Mouse (Mus musculus) MEL (cell line): ENCODE results near the gene Gal3st3.

Experiments
- CHD1 ChIP-seq: IDR thresholded peaks from 2 replicates; pipeline ENCODE4 v1.6.1; 2012; ENCODE audit warnings: low read depth, mild to moderate bottlenecking, inconsistent platforms, low read length, improper control_type of control experiment
- CHD2 ChIP-seq: IDR thresholded peaks from 2 replicates; pipeline ENCODE4 v1.6.1; 2011; ENCODE audit warnings: low read length, improper control_type of control experiment
- CTCF ChIP-seq, 3 experiments: IDR thresholded peaks in 2 of 3; conservative IDR thresholded peaks in 1 of 3; 2 replicates each; pipeline ENCODE4 v1.5.1; 2011 to 2012; ENCODE audit warnings: low read length in 3 of 3, low read depth in 2 of 3, mild to moderate bottlenecking in 2 of 3, improper control_type of control experiment in 1 of 3, inconsistent platforms in 1 of 3, mixed read lengths in 1 of 3, moderate library complexity in 1 of 3; ENCODE audit not compliant: control insufficient read depth in 1 of 3, insufficient read depth in 1 of 3, poor library complexity in 1 of 3, severe bottlenecking in 1 of 3
- E2F4 ChIP-seq: IDR thresholded peaks from 2 replicates; pipeline ENCODE4 v1.6.1; 2011; ENCODE audit warnings: low read depth, low read length, improper control_type of control experiment, borderline replicate concordance
- MYC ChIP-seq: IDR thresholded peaks from 2 replicates; pipeline ENCODE4 v1.6.1; 2011; ENCODE audit warnings: low read depth, mild to moderate bottlenecking, low read length, improper control_type of control experiment, moderate library complexity
- NELFE ChIP-seq: IDR thresholded peaks from 2 replicates; pipeline ENCODE4 v1.6.1; 2011; ENCODE audit warnings: low read depth, low read length, improper control_type of control experiment
- POLR2A ChIP-seq, 2 experiments: IDR thresholded peaks; 2 replicates each; pipeline ENCODE4 v1.6.1; 2011 to 2012; ENCODE audit warnings: low read length in 2 of 2, mild to moderate bottlenecking in 2 of 2, control low read depth in 1 of 2, improper control_type of control experiment in 1 of 2, low read depth in 1 of 2, moderate library complexity in 1 of 2; ENCODE audit not compliant: control insufficient read depth in 1 of 2, insufficient read depth in 1 of 2, poor library complexity in 1 of 2
- POLR2AphosphoS5 ChIP-seq: IDR thresholded peaks from 2 replicates; pipeline ENCODE4 v1.6.1; 2012; ENCODE audit warnings: low read depth, borderline replicate concordance, mild to moderate bottlenecking, inconsistent platforms, low read length, moderate library complexity, mixed read lengths
- RCOR1 ChIP-seq: IDR thresholded peaks from 2 replicates; pipeline ENCODE4 v1.6.1; 2012; ENCODE audit warnings: low read depth, mild to moderate bottlenecking, inconsistent platforms, low read length, improper control_type of control experiment
- SMC3 ChIP-seq: IDR thresholded peaks from 2 replicates; pipeline ENCODE4 v1.6.1; 2011; ENCODE audit warnings: low read depth, low read length, improper control_type of control experiment
- TCF12 ChIP-seq: IDR thresholded peaks from 2 replicates; pipeline ENCODE4 v1.6.1; 2014; ENCODE audit warnings: low read depth, mild to moderate bottlenecking, inconsistent platforms, low read length, improper control_type of control experiment, moderate library complexity
- ZC3H11A ChIP-seq: IDR thresholded peaks from 2 replicates; pipeline ENCODE4 v1.6.1; 2012; ENCODE audit warnings: low read depth, mild to moderate bottlenecking, inconsistent platforms, low read length, improper control_type of control experiment
- ZMIZ1 ChIP-seq: IDR thresholded peaks from 2 replicates; pipeline ENCODE4 v1.6.1; 2012; ENCODE audit warnings: low read depth, mild to moderate bottlenecking, inconsistent platforms, low read length, improper control_type of control experiment, moderate library complexity

- no peak for TF ChIP-seq POLR2AphosphoS5
- peak; percentile 71 to 79 for TF ChIP-seq POLR2A (IDR thresholded peaks at IDR 0.05; ENCODE audit: control insufficient read depth in 1 of 2, insufficient read depth in 1 of 2, low read depth in 1 of 2, low read length in 2 of 2, poor library complexity in 1 of 2)
- TF ChIP-seq SMC3 = no peak
- TF ChIP-seq CTCF (IDR thresholded peaks at IDR 0.05 in 2 of 3, conservative IDR thresholded peaks at IDR 0.05 in 1 of 3; ENCODE audit: control insufficient read depth in 1 of 3, insufficient read depth in 1 of 3, low read depth in 2 of 3, low read length in 3 of 3, poor library complexity in 1 of 3, severe bottlenecking in 1 of 3) = peak in 1 of 3 experiments; percentile 8; a peak in 1 of 6 replicates
- TF ChIP-seq ZC3H11A = no peak
- TF ChIP-seq CHD1 = no peak
- TF ChIP-seq MYC = no peak
- TF ChIP-seq ZMIZ1 = peak; percentile 31; the same call in 1 of the 2 replicates
- peak; percentile 55 for TF ChIP-seq NELFE
- TF ChIP-seq TCF12 = peak; percentile 4; the same call in 1 of the 2 replicates
- TF ChIP-seq CHD2 = no peak
- TF ChIP-seq RCOR1 = no peak
- TF ChIP-seq E2F4 = no peak
Measured at GRCm38 (mm10) chr19:5272801-5273733, 25.1 kb upstream of the Gal3st3 start, which contains the start of gene Pacs1.
